Mouse (Mus musculus): Measurements from ENCODE around the gene Tbx1. TPM values are rescaled to one million over a fixed set of nuclear protein-coding genes. Genes with fewer than 3 reads are reported as not detected.
"Not testable (repeated sequence)": the region's sequence is repeated elsewhere in the genome, so short reads cannot be mapped to it uniquely, and the experiment has no call there.

Gene Tbx1
- total RNA-seq, 1 experiment from 2014 or later = not detected

DNA sequence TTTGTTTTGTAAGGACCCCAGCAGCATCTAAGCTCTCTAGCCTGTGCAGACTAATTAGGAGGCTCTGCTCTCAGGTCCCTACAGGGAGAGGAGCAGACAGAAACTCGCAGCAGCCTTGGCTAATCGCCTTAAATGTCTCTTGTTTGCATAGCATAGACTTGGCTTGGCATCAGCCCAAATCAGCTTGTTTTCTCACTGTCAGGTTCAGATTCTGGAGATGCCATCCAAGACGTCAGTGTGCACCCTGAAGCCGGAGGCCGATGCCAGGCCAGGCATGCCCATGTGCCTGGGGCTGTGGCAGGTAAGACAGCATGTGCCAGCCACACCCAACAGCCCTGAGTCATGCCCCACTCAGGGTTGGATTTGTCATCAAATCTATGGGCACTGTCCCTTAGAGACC, 42.6 kb downstream of the Tbx1 start:
- DNase-seq = no peak

DNA sequence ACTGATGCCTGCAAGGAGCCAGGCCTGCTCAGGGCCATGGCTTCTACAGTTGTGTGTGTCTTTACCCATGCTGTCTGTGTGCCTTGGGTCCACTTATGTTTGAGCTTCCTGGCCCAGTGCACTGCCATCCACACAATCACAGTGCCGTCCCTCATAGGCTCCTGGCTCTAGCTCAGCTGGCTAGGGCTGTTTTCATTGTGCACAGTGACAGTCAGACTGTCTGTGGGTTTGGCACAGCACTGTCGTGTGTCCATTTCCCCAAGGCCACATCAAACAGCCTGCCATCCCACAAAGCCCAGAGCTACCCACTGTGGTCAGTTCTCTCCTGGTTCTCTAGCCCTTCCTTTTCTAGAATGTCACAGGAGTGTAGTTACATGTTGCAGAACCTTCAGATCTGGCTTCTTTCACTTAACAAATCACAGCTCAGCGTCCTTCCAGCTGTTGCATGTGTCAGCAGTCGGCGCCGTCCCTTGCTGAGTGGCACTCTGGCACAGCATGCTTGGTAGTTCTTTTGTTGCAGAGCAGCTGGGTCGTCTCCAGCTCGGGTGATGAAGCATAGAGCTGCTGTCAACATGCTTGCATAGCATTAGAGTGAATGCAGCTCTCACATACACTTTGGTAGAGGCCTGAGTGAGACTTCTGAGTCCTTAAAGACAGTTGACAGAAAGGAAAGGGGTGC, 47.2 kb downstream of the Tbx1 start:
- DNase-seq = peak; percentile 73

DNA sequence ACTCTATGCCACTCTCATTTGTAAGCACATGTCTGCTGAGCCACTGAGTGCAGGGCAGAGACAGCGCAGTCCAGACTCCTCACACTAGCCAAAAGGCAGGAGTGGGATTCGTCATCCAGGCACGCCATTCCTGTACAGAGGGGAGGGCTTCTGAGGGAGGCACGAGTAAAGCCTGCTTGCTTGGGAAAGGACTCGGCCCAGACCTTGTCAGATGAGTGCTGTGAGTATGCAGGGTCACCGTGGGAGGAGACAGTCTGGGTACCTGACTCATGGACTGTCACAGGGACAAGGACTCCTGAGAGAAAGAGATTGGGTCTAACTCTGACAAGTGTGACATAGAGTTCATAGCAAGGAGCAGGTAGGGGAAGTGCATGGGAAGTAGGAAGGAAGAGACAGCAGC, 51.2 kb downstream of the Tbx1 start:
- DNase-seq = peak; percentile 40

DNA sequence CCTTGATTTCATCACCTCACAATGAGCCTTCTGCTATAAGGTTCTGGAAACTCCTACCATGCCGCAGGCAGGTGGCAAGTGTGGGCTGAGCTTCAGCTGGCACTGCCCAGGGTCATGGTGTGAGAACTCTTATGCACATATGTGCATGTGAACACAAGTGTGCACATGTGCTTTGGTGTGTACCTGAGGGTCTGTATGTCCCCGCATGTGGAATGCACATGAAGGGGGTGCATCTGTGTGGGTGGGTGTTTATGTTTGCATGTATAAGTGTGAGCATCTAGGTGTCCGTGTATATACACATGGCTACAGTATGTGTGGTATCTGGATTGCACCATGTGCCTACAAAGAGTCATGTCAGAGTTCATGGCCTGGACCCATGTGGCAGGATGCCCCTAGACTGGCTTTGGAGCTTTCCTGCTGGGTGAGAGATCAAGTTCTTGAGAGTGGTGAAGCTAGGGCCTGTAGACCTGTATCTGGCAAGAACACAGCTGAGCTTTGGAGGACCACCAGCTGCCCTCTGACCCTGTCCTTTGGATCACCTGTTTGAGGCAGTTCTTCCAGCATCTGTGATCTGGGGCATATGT, 53.0 kb downstream of the Tbx1 start:
- DNase-seq = peak; percentile 77

DNA sequence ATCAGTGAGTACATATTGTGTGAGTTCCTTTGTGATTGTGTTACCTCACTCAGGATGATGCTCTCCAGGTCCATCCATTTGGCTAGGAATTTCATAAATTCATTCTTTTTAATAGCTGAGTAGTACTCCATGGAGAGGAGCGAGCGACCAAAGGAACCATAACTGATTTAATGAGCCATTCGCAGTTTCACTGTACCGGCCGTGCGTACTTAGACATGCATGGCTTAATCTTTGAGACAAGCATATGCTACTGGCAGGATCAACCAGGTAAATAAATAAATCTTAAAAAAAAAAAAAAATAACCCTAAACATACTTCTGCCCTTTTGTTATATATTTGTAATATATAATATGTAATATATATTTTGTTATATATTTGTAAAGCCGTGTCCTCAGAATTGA, 57.4 kb downstream of the Tbx1 start:
- DNase-seq = not testable (repeated sequence)

Other genes starting within 250 kb of the Tbx1 start
- gene Tango2, start 242.6 kb downstream of the Tbx1 start, total RNA-seq (2021) = 30.2 and 30.5 TPM in 2 replicates
- 30.0 and 30.2 TPM in 2 replicates for gene Arvcf, start 242.5 kb downstream of the Tbx1 start, total RNA-seq (2021)
- 66.4 and 66.5 TPM in 2 replicates for gene Txnrd2, start 164.3 kb downstream of the Tbx1 start, total RNA-seq (2021)
- 117 and 147 TPM in 2 replicates for gene Comt, start 163.8 kb downstream of the Tbx1 start, total RNA-seq (2021)
- gene Gnb1l, start 92.0 kb downstream of the Tbx1 start, total RNA-seq (2021) = 5.7 and 6.4 TPM in 2 replicates
- gene Rtl10, start 91.8 kb downstream of the Tbx1 start, total RNA-seq (2021) = 4.4 and 5.8 TPM in 2 replicates
- gene Gp1bb, start 31.7 kb upstream of the Tbx1 start, total RNA-seq (2021) = 0.41 TPM in 2 replicates
- 3.4 and 4.5 TPM in 2 replicates for gene Gm49601, start 35.8 kb upstream of the Tbx1 start, total RNA-seq (2021)
- 12.1 and 15.2 TPM in 2 replicates for gene Sept5, start 39.3 kb upstream of the Tbx1 start, total RNA-seq (2021)
- gene Cldn5, start 186.2 kb upstream of the Tbx1 start, total RNA-seq (2021) = 44.5 and 61.0 TPM in 2 replicates
- 90.5 and 95.1 TPM in 2 replicates for gene Ufd1, start 221.1 kb upstream of the Tbx1 start, total RNA-seq (2021)
- 13.1 and 14.6 TPM in 2 replicates for gene Cdc45, start 221.3 kb upstream of the Tbx1 start, total RNA-seq (2021)
- 15.4 and 19.3 TPM in 2 replicates for gene 2510002D24Rik, start 245.9 kb upstream of the Tbx1 start, total RNA-seq (2021)
- 1.8 and 5.6 TPM in 2 replicates for gene Gm28539, start 245.9 kb upstream of the Tbx1 start, total RNA-seq (2021)

Measured in adrenal gland, postnatal 14 days (tissue).